Mouse (Mus musculus) CD4-positive helper T cell, adult 2 months (primary cell): Measurements from ENCODE around the gene Rab28.
"Not testable (repeated sequence)": the region's sequence is repeated elsewhere in the genome, so short reads cannot be mapped to it uniquely, and the experiment has no call there.

ENCODE experiments used
- DNase-seq: peaks from one replicate; pipeline ENCODE4 v3.0.0-alpha.2; 2012; ENCODE audit warnings: low read depth, missing footprints, low spot score

The Rab28 gene

GRCm38 (mm10) chr5:41708051-41708630, at the start of gene Rab28:
Gene Rab28, minus strand, starts transcription at chr5:41708157.
- DNase-seq: peak; percentile 97

DNA sequence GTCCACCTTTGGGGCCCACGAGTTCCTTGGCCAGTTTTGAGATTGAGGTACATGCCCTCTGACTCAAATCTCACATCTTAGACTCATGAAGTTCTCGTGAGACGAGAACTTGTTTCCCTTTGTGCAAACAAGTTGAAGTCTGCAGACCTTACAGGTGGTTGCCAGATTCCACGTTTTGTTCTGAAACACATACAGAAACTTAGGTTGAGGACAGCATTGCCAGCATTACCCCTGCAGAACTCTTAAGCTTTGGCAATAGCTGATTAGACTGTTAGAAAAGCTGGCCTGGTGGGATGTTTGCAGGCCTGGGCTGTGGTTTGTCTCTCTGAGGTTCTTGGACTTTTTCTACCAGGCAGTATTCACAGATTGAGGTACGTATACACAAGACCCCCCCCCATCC, 49.4 kb upstream of the Rab28 start:
- DNase-seq: no peak

GRCm38 (mm10) chr5:41756396-41756795, 48.4 kb upstream of the Rab28 start:
- no peak for DNase-seq

DNA sequence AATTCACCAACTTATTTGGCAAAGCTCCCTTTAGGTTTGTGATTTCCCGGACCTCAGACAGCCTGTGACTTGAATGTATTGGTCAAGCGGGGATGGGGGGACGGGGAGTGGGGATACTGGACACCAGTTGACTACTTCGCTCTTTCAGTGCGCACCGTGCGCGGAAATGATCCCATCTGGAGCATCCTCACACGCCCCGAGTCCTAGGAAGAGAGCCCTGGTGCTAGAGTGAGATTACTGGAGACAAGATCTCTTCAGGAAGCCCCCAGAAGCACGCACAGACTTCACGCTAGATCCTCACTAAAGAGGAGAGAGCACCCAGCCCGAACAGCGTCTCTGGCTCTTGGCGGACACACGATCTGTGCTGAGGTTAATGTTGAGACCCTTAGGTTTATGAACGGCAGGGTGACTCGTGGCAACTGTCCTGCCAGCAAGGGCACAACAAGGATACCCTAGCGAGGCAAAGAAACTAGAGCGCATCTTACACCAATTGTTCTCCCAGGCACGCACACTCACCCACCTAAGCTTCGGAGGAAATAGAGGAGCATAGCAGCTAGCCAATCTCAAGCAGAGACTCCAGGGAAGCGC, 47.5 kb upstream of the Rab28 start:
- no peak for DNase-seq

GRCm38 (mm10) chr5:41754836-41755235, 46.9 kb upstream of the Rab28 start:
- DNase-seq: no peak

DNA sequence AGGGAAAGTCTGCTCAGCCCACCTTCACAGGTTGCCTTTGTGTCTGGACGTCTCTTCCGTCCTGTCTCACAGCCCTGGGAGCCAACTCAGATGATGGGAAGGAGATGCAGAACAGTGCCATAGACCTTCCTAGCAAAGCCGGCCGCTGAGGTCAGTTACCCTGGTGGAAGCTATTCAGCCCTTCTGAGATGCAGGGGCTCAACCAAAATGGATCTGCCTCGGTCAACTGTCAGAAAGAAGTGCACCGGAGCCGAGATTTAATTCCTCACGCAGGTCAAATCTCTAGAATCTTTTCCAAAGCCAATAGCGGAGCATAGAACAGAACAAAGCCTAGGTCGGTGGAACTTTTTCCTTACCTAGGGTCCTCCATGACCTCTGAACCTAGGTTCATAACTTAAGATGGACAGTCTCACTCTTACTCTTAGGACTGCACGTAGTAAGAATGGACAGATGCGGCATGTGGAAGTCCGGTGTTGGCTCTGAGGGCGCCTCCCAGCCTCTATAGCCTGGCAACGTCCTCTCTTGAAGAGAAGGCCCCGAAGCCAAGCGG, 46.3 kb upstream of the Rab28 start:
- no peak for DNase-seq

GRCm38 (mm10) chr5:41752721-41753120, 44.8 kb upstream of the Rab28 start:
- DNase-seq: no peak

DNA sequence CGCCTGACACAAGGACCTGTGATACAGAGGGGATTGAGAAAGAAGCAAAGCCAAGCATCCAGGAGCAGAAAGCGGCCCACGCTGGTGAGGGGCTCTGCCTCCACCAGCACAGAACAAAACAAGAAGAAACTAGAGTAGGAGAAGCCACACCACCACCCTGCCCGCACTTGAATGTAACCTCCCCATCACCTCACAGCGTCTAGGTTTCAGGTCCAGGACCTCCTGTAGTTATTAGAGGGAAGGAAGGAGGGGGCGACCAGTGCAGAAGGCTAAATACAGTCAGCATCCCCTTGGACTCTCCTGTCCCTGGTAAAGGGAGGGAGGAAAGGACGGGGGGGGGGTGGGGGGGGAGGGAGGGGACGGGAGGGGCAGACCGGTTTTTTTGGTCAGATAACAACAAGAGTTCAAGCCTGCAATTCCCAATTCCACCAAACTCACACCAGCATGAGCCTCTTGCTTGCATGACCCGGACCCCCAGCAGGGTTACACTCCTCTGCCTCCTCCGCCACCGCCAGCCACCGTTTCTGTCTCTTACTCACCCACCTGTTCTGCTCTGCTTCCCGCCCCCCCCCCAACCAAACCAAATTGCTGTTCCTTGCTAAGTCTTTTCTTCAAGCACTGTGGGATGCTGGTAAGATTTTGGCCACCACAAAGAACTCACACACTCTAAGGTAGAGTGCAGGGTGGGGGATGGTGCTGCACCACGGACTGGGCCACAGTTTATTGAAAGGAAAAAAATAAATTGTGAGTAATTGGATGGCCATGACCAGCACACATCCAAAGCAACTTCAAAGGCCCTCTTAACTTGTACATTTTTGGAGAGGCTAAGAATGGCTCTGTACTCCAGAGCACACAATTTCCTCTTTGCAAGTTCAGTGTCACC, 37.2 kb upstream of the Rab28 start:
- no peak for DNase-seq

DNA sequence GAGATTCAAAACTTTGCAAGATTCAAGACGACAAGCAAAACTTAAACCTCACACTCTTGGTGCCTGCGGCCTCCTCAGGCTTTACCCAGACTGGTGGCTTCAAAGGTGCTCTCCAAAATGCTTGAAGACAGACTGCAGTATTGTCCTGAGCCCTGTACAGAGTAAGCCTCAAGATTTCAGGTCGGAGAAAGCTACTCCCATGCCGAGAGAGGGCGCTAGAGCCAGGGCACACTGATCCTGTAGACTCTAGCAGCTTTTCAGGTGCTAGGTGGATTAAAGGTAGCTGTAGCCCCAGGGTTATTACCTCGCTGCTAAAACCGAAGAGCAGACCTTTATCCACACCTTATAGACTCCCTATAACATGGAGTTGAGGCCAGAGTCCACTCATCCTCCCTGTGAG, 36.3 kb upstream of the Rab28 start:
- DNase-seq: no peak

DNA sequence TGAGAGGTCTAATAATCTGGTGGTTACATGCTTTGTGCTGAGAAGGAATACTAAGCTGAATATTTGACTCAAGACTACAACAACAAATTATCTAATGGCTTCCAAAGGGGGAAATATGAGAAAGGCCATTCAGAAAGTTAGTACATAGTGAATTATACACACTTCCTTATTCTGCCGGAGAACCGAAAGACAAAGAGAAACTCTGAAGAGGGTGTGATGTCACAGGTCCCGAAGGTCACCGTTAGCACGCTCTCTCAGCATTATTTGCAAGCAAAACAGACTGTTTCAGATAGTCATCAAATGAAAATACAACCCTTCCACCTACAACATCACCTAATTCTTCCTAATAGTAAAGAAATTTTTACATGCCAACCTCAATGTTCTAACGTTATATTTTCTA, 30.9 kb upstream of the Rab28 start:
- no peak for DNase-seq

- DNase-seq: no peak
These were observed 29.1 kb upstream of the Rab28 start for GRCm38 (mm10) chr5:41737039-41737438.

GRCm38 (mm10) chr5:41727017-41727416, 19.1 kb upstream of the Rab28 start:
- DNase-seq: no peak

- DNase-seq: no peak
These were observed 17.6 kb upstream of the Rab28 start for GRCm38 (mm10) chr5:41725573-41725972.

- DNase-seq: peak; percentile 22
These were observed 592 bp downstream of the Rab28 start for GRCm38 (mm10) chr5:41707115-41708015.

DNA sequence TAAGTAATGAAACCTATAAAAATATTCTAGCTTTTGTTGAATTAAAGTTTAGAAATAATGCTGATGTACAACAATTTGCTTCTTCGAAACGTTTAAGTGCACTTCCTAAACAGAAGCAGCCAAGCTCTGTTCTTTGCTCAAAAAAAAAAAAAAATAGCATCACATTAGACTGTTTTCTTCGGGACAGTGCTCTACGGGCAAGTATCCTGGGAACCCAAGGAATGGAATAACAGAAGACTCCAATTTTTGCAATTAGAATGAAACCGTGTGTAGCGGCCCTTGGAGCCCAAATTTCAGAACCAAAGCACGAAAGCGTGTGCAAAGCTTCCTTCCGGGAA, 1.2 kb downstream of the Rab28 start:
- no peak for DNase-seq

DNA sequence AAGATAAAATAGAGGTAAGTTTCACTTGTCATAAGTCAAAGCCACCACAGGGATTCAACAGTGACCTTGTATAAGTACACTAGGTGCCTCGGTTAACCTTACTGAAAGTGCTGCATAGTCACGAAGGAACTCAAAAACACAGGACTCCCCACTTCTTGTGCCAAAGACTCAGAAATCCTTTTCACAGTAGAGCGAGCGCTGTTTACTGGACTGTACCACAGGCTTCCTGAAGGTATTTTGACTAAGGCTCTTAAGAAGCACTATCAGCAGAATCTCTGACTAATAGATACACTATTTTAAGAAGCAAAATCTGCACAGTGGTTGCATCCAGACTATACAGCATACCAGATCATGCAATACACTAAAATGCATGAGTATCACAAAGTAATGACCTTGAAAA, 6.9 kb downstream of the Rab28 start:
- DNase-seq: not testable (repeated sequence)

DNA sequence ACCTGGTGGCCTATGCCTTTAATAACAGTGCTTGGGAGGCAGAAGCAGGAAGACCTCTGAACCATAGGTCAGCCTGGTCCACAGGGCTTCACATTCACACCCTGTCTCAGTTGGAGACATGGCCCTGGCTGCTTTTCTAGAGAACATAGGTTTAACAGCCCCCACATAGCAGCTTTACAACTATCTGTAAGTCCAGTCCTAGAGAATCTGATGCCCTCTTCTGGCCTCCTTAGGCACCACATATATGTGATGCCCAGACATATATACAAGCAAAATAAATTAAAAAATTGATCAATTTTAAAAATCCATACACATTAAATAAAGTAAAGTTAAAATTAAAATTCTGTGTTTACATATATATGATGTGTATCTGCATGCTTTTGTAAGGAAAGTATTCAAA, 10.0 kb downstream of the Rab28 start:
- DNase-seq: no peak

DNA sequence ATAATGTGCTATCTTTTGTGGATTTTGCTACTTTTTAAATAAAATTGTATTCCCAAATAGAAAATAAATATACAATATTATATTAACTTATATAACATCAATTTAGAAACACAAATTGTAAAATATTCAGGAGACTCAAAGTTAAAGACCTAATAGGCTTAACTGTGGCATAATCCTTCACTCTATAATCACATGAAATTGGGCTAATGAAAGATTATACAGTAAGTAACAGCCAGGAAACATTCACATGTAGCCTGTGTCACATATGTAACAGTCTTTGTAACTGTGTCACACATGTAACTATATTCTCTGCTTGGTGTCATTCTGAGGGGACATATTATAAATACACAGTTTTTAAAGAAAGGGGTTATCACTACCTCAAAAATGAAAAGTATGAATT, 22.9 kb downstream of the Rab28 start:
- DNase-seq: no peak

GRCm38 (mm10) chr5:41683976-41684375, 24.0 kb downstream of the Rab28 start:
- no peak for DNase-seq

- no peak for DNase-seq
These were observed 41.9 kb downstream of the Rab28 start for GRCm38 (mm10) chr5:41666012-41666411.

DNA sequence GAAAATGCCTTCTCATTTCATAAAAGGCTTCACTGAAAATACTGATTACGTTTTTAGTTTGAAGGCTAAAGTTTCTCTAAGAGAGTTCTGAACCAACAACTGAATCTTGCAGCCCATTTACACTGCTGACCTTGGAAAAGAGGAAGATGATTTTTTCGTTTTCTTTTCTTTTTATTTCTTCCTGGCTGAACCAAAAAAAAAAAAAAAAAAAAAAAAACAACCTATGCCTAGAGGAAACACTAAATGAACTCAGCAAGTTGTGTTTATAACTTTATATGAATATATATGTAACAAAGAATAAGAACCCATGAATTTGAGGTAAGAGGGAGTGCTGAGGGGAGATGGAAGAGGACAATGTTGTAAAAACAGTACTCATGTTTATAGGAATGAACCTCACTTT, 71.2 kb downstream of the Rab28 start:
- DNase-seq: no peak
